Mouse (Mus musculus): Measurements from ENCODE around the gene Mfap3l. TPM values are rescaled to one million over a fixed set of nuclear protein-coding genes. Genes with fewer than 3 reads are reported as not detected.

Mfap3l gene
- polyA plus RNA-seq, 1 experiment from 2014 or later: 1.4 TPM

DNA sequence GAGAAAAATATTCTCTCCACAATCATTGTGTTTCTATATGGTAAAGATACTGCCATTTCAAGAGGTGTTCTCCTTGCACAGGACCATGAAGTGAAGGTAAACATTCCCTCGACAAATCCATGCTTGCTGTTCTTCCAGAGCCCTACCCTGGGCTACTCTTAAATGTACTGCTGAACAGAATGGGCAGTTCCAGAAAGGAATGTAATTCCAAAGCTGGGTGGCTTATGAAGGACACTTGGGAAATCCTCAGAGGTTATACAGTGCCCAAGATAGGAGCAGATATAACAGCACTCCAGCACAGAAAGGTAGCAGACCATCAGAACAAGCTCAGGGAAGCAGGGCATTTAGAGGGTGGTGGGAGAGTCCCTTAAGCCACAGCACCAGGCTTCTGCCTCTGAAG is 9.2 kb upstream of the Mfap3l start:
- no peaks in the 10 kb centered on the region for H3K9me3 ChIP-seq (replicated peaks; ENCODE audit: control insufficient read depth, low read length)
- no peak overlapping the region for H3K9ac ChIP-seq (ENCODE audit: low read depth, low read length)
- WGBS (ENCODE audit: insufficient replicate concordance): 64% methylated on average over 1 of the region's 1 CpGs
- H3K4me1 ChIP-seq (ENCODE audit: control insufficient read depth, insufficient read depth, low read length): no peaks in the 10 kb centered on the region
- no peak overlapping the region for H3K27ac ChIP-seq (ENCODE audit: low read depth, low read length)
- no peaks in the 10 kb centered on the region for H3K27me3 ChIP-seq (ENCODE audit: control insufficient read depth, insufficient read depth, low read length)
- no peaks in the 10 kb centered on the region for H3K36me3 ChIP-seq (ENCODE audit: control insufficient read depth, insufficient read depth, low read length)
- H3K4me3 ChIP-seq (ENCODE audit: low read depth, low read length): no peak overlapping the region
- ATAC-seq (replicated peaks; ENCODE audit: insufficient number of reproducible peaks, low FRiP score, low TSS enrichment): no peak
- no peak overlapping the region for H3K4me2 ChIP-seq

DNA sequence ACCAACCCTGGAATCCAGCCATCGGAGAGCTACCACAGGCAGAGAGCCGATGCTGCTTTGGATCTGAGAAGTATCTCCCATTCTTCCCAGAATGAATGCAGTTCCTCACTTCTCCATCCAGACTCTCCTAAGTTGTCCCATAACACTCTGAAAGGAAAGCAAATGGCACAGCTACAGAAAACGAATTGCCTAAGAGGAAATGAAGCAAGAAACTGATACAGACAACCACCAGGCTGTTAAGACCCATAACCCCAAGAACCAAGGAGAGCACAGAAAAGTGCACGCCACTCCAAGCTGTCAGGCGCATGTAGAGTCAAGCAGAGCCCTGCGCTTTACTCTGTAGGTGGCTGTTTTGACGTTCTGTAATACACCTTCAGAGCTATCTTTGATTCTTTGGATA is 7.9 kb upstream of the Mfap3l start:
- no peak overlapping the region for H3K27ac ChIP-seq (ENCODE audit: low read depth, low read length)
- ATAC-seq (replicated peaks; ENCODE audit: insufficient number of reproducible peaks, low FRiP score, low TSS enrichment): no peak
- no peak overlapping the region for H3K4me2 ChIP-seq
- H3K4me1 ChIP-seq (ENCODE audit: control insufficient read depth, insufficient read depth, low read length): no peaks in the 10 kb centered on the region
- H3K9ac ChIP-seq (ENCODE audit: low read depth, low read length): no peak overlapping the region
- WGBS (ENCODE audit: insufficient replicate concordance): 79% methylated on average over 7 of the region's 7 CpGs
- H3K9me3 ChIP-seq (replicated peaks; ENCODE audit: control insufficient read depth, low read length): no peaks in the 10 kb centered on the region
- H3K27me3 ChIP-seq (ENCODE audit: control insufficient read depth, insufficient read depth, low read length): peaks cover 4% of the 10 kb centered on the region; the same call in 1 of the 2 replicates
- H3K4me3 ChIP-seq (ENCODE audit: low read depth, low read length): no peak overlapping the region
- H3K36me3 ChIP-seq (ENCODE audit: control insufficient read depth, insufficient read depth, low read length): no peaks in the 10 kb centered on the region

DNA sequence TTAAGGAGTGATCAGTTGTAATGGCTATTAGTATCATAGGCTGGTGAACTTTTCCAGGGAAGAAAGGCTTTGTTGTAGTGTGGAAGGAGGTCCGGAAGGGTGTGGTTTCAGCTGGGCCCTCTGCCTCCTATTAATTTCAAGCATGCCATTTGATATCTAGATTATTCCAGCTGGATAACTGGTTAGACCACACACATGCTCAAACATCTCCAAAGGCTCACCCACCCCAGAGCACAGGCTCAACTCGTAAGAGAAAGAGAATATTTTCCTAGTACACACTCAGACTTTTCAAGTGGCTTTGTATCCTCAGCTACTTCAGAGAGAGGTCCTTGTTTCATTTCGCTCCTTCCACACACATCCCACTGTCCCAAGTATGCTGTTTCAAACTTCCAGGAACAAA is 4.7 kb upstream of the Mfap3l start:
- H3K27me3 ChIP-seq (ENCODE audit: control insufficient read depth, insufficient read depth, low read length): peaks cover 11% of the 10 kb centered on the region
- no peak overlapping the region for H3K4me2 ChIP-seq
- H3K9ac ChIP-seq (ENCODE audit: low read depth, low read length): no peak overlapping the region
- H3K4me3 ChIP-seq (ENCODE audit: low read depth, low read length): no peak overlapping the region
- peaks cover 4% of the 10 kb centered on the region; the same call in 1 of the 2 replicates for H3K4me1 ChIP-seq (ENCODE audit: control insufficient read depth, insufficient read depth, low read length)
- WGBS (ENCODE audit: insufficient replicate concordance): 68% methylated on average over 3 of the region's 3 CpGs
- H3K36me3 ChIP-seq (ENCODE audit: control insufficient read depth, insufficient read depth, low read length): no peaks in the 10 kb centered on the region
- H3K9me3 ChIP-seq (replicated peaks; ENCODE audit: control insufficient read depth, low read length): no peaks in the 10 kb centered on the region
- H3K27ac ChIP-seq (ENCODE audit: low read depth, low read length): no peak overlapping the region
- no peak for ATAC-seq (replicated peaks; ENCODE audit: insufficient number of reproducible peaks, low FRiP score, low TSS enrichment)

DNA sequence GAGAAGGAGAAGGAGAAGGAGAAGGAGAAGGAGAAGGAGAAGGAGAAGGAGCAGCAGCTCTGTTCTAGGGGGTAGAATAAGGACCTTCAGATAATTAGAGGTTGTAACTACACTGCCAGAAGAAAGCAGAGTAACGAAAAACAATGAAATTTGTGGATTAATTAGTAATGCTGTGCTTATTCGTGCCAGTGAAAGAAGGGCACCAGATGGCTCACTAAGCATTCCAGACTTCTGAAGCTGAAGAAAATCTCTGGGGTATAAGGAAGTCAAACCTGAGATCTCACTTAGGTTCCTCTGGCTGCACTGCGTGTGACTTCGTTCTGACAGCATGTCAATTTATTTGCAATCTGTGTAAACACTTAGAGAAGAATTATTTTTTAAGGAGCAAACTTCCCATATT is 3.6 kb upstream of the Mfap3l start:
- whole genome bisulfite sequencing (ENCODE audit: insufficient replicate concordance): 73% methylated on average over 4 of the region's 4 CpGs
- ATAC-seq (replicated peaks; ENCODE audit: insufficient number of reproducible peaks, low FRiP score, low TSS enrichment): no peak
- H3K27me3 ChIP-seq (ENCODE audit: control insufficient read depth, insufficient read depth, low read length): peaks cover 11% of the 10 kb centered on the region
- no peak overlapping the region for H3K27ac ChIP-seq (ENCODE audit: low read depth, low read length)
- no peak overlapping the region for H3K4me3 ChIP-seq (ENCODE audit: low read depth, low read length)
- H3K9ac ChIP-seq (ENCODE audit: low read depth, low read length): no peak overlapping the region
- no peak overlapping the region for H3K4me2 ChIP-seq
- no peaks in the 10 kb centered on the region for H3K9me3 ChIP-seq (replicated peaks; ENCODE audit: control insufficient read depth, low read length)
- peaks cover 4% of the 10 kb centered on the region; the same call in 1 of the 2 replicates for H3K4me1 ChIP-seq (ENCODE audit: control insufficient read depth, insufficient read depth, low read length)
- H3K36me3 ChIP-seq (ENCODE audit: control insufficient read depth, insufficient read depth, low read length): no peaks in the 10 kb centered on the region

DNA sequence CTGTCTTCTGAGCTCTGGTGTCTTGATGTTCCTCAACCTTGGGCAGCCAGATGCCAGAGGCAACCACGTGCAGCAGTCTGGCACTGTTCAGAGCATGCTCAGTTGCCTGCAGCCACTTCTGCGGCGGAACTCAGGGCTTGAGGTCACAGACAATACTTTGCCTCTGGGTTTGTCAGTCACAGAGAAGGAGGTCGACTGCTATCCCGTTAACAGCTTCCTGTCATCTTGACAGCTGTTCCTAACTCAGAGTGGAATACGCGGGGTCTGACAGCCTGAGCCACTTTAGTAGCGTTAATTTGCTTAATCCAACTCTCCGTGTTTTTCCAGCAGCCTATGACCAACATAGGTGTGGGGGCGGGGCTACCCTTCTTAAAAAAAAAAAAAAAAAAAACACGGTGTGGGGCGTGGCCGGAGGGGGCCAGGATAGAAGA is 1.1 kb upstream of the Mfap3l start:
- no peak; the same call in 1 of the 2 replicates for ATAC-seq (replicated peaks; ENCODE audit: insufficient number of reproducible peaks, low FRiP score, low TSS enrichment)
- no peaks in the 10 kb centered on the region for H3K36me3 ChIP-seq (ENCODE audit: control insufficient read depth, insufficient read depth, low read length)
- H3K27ac ChIP-seq (ENCODE audit: low read depth, low read length): no peak overlapping the region
- H3K9ac ChIP-seq (ENCODE audit: low read depth, low read length): no peak overlapping the region
- H3K4me3 ChIP-seq (ENCODE audit: low read depth, low read length): peak overlapping the region; percentile 31
- peaks cover 4% of the 10 kb centered on the region; the same call in 1 of the 2 replicates for H3K4me1 ChIP-seq (ENCODE audit: control insufficient read depth, insufficient read depth, low read length)
- H3K9me3 ChIP-seq (replicated peaks; ENCODE audit: control insufficient read depth, low read length): no peaks in the 10 kb centered on the region
- 1% methylated on average over 13 of the region's 13 CpGs for WGBS (ENCODE audit: insufficient replicate concordance)
- H3K27me3 ChIP-seq (ENCODE audit: control insufficient read depth, insufficient read depth, low read length): peaks cover 11% of the 10 kb centered on the region
- H3K4me2 ChIP-seq: peak overlapping the region; percentile 84

DNA sequence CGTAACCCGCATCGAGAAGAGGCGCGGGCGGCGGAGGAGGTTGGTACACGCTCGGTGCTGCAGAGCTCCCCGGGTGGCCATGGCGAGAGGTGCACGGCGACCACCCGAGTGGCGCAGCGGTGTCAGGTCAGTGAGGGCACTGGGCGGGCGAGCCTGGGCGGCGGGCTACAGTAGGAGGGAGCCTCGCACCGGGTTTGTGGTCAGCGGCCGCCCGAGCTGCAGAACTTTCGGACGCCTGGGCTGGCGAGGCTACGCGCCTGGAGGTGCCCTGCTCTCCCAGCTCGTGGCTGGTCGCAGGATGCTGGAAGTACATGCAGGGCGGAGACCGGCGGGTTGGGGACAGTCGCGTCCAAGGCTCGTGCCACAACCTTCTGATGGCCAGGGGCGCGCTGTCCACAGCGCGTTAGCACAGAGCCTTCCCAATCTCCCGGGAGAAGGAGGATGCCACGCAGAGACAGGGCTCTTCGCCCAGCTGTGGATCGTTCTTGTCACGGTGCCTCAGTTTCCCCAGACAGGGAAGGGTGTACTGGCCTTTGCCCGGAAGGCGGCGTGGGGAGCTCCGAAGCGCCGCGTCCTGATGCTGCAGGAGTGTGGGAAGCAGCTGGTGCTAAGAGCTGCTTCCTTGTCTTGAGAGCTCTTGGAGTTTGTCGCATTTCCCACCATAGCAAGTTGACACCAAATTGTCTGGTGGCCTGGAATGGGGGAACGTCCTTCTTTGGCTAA is 467 bp downstream of the Mfap3l start:
- no peak overlapping the region for H3K27ac ChIP-seq (ENCODE audit: low read depth, low read length)

DNA sequence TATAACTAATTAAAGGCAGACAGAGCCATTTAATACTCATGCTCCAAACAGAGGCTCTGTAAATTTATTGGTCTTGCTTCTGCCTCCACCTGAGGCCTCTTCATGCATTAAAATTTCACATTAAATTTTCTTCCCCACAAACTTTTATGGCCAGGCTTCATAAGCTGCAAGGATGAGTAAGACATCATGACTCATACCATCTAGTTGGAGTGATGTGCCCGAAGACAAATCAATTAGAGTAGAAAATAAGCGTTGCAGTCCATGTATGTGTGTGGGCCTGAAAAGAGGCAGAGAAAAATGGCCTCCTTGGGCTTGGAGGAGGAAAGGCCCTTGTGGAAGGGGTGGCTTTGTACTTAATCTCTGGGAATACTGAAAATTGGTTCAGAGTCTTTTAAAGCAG is 2.3 kb downstream of the Mfap3l start:
- ATAC-seq (replicated peaks; ENCODE audit: insufficient number of reproducible peaks, low FRiP score, low TSS enrichment): no peak
- H3K4me1 ChIP-seq (ENCODE audit: control insufficient read depth, insufficient read depth, low read length): peaks cover 4% of the 10 kb centered on the region; the same call in 1 of the 2 replicates
- H3K9ac ChIP-seq (ENCODE audit: low read depth, low read length): no peak overlapping the region
- no peak overlapping the region for H3K4me3 ChIP-seq (ENCODE audit: low read depth, low read length)
- 84% methylated on average over 2 of the region's 2 CpGs for WGBS (ENCODE audit: insufficient replicate concordance)
- no peak overlapping the region for H3K4me2 ChIP-seq
- no peaks in the 10 kb centered on the region for H3K9me3 ChIP-seq (replicated peaks; ENCODE audit: control insufficient read depth, low read length)
- H3K27me3 ChIP-seq (ENCODE audit: control insufficient read depth, insufficient read depth, low read length): peaks cover 7% of the 10 kb centered on the region
- H3K27ac ChIP-seq (ENCODE audit: low read depth, low read length): no peak overlapping the region
- H3K36me3 ChIP-seq (ENCODE audit: control insufficient read depth, insufficient read depth, low read length): no peaks in the 10 kb centered on the region

More for the DNA sequence above, 467 bp downstream of the Mfap3l start:
- H3K27me3 ChIP-seq (ENCODE audit: control insufficient read depth, insufficient read depth, low read length): peaks cover 11% of the 10 kb centered on the region
- no peaks in the 10 kb centered on the region for H3K9me3 ChIP-seq (replicated peaks; ENCODE audit: control insufficient read depth, low read length)
- H3K36me3 ChIP-seq (ENCODE audit: control insufficient read depth, insufficient read depth, low read length): no peaks in the 10 kb centered on the region
- ATAC-seq (replicated peaks; ENCODE audit: insufficient number of reproducible peaks, low FRiP score, low TSS enrichment): peak; percentile 77
- H3K4me3 ChIP-seq (ENCODE audit: low read depth, low read length): peak overlapping the region; percentile 57
- peak overlapping the region; percentile 84 for H3K4me2 ChIP-seq
- peaks cover 4% of the 10 kb centered on the region; the same call in 1 of the 2 replicates for H3K4me1 ChIP-seq (ENCODE audit: control insufficient read depth, insufficient read depth, low read length)
- H3K9ac ChIP-seq (ENCODE audit: low read depth, low read length): peak overlapping the region; percentile 60
- under 1% methylated on average over 47 of the region's 56 CpGs for WGBS (ENCODE audit: insufficient replicate concordance)

DNA sequence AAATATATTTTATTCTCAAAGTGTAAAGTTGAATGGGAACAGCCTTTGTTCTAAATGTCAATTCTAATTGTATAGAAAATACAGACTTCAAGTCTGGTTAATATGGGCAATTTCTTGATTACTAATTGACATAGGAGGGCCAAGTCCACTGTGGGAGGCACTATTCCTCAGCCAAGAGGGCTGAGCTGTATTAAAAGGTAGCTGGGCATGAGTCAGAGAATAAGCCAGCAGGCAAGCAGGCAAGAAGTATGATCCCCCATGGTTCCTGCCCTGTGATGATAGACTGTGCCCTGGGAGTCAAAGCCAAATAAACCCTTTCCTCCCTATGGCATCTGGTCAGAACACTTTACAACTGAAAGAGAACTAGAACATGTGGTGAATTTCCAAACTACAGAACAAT is 3.2 kb downstream of the Mfap3l start:
- no peak for ATAC-seq (replicated peaks; ENCODE audit: insufficient number of reproducible peaks, low FRiP score, low TSS enrichment)
- Histone ChIP-seq H3K4me2 (no peak overlapping the region), H3K36me3 (ENCODE audit: control insufficient read depth, insufficient read depth, low read length) (no peaks in the 10 kb centered on the region), H3K27me3 (ENCODE audit: control insufficient read depth, insufficient read depth, low read length) (no peaks in the 10 kb centered on the region; the same call in 1 of the 2 replicates), H3K9me3 (replicated peaks; ENCODE audit: control insufficient read depth, low read length) (no peaks in the 10 kb centered on the region), H3K9ac (ENCODE audit: low read depth, low read length) (no peak overlapping the region), H3K4me1 (ENCODE audit: control insufficient read depth, insufficient read depth, low read length) (peaks cover 4% of the 10 kb centered on the region; the same call in 1 of the 2 replicates), H3K4me3 (ENCODE audit: low read depth, low read length) (no peak overlapping the region), H3K27ac (ENCODE audit: low read depth, low read length) (no peak overlapping the region)

DNA sequence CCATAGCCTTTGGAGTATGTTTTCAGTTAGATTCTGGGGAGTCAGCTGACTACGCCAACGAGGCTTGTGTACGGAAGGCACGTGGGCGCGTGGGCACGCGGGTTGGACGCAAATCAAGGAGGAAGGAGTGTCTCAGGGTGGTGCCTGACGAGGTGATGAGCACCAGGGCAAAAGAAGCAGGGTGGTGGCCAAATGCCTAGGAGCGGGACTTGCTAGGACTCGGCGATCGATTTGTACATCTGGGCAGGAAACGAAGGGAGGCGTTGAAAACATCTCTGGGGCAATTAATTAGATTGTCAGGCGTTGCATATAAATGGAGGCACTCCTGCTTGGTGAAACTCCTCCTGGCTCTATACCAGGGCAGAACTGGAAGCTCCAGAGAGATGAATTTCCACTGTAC is 7.4 kb downstream of the Mfap3l start:
- Histone ChIP-seq H3K9me3 (replicated peaks; ENCODE audit: control insufficient read depth, low read length) (no peaks in the 10 kb centered on the region), H3K4me3 (ENCODE audit: low read depth, low read length) (no peak overlapping the region), H3K4me1 (ENCODE audit: control insufficient read depth, insufficient read depth, low read length) (no peaks in the 10 kb centered on the region), H3K36me3 (ENCODE audit: control insufficient read depth, insufficient read depth, low read length) (no peaks in the 10 kb centered on the region), H3K27ac (ENCODE audit: low read depth, low read length) (no peak overlapping the region), H3K27me3 (ENCODE audit: control insufficient read depth, insufficient read depth, low read length) (no peaks in the 10 kb centered on the region), H3K9ac (ENCODE audit: low read depth, low read length) (no peak overlapping the region), H3K4me2 (no peak overlapping the region)
- WGBS (ENCODE audit: insufficient replicate concordance): 87% methylated on average over 17 of the region's 17 CpGs
- ATAC-seq (replicated peaks; ENCODE audit: insufficient number of reproducible peaks, low FRiP score, low TSS enrichment): no peak
